Mouse (Mus musculus): ENCODE results near the gene Foxo6. TPM values are rescaled to one million over a fixed set of nuclear protein-coding genes. Genes with fewer than 3 reads are reported as not detected.

Foxo6 gene
- polyA plus RNA-seq, 1 experiment, result 0.20 TPM

GRCm38 (mm10) chr4:120262726-120263125 lies 24.4 kb downstream of the Foxo6 start:
- no peaks in the 10 kb centered on the region for H3K36me3 ChIP-seq (ENCODE audit: control insufficient read depth, insufficient read depth, low read length)
- no peaks in the 10 kb centered on the region for H3K4me1 ChIP-seq (ENCODE audit: control insufficient read depth, insufficient read depth, insufficient read length)
- peaks cover 6% of the 10 kb centered on the region for H3K27me3 ChIP-seq (ENCODE audit: control insufficient read depth, insufficient read depth, low read length)
- no peak for DNase-seq (ENCODE audit: low read depth in 1 of 2, low spot score in 2 of 2)
- no peak overlapping the region for H3K27ac ChIP-seq (ENCODE audit: insufficient read depth, low read length)
- H3K4me3 ChIP-seq (ENCODE audit: extremely low read depth, insufficient read depth, insufficient read length), result no peak overlapping the region
- 10% methylated on average over 2 of the region's 2 CpGs for WGBS
- TF ChIP-seq CTCF (IDR thresholded peaks at IDR 0.05; ENCODE audit: extremely low read depth, insufficient read depth, insufficient read length, insufficient replicate concordance) (no peak), POLR2A (IDR thresholded peaks at IDR 0.05; ENCODE audit: low read depth, low read length) (no peak)

GRCm38 (mm10) chr4:120262206-120262605 lies 24.9 kb downstream of the Foxo6 start:
- H3K27ac ChIP-seq (ENCODE audit: insufficient read depth, low read length), result no peak overlapping the region
- H3K27me3 ChIP-seq (ENCODE audit: control insufficient read depth, insufficient read depth, low read length), result 0 out of 2 replicates have a peak, but pooled peaks cover 3% of the 10 kb centered on the region

GRCm38 (mm10) chr4:120259356-120260181 lies 27.6 kb downstream of the Foxo6 start:
- no peak overlapping the region for H3K27ac ChIP-seq (ENCODE audit: insufficient read depth, low read length)
- WGBS, result 83% methylated on average over 21 of the region's 21 CpGs
- TF ChIP-seq CTCF (IDR thresholded peaks at IDR 0.05; ENCODE audit: extremely low read depth, insufficient read depth, insufficient read length, insufficient replicate concordance), result no peak
- TF ChIP-seq POLR2A (IDR thresholded peaks at IDR 0.05; ENCODE audit: low read depth, low read length), result no peak
- no peak overlapping the region for H3K4me3 ChIP-seq (ENCODE audit: extremely low read depth, insufficient read depth, insufficient read length)
- H3K36me3 ChIP-seq (ENCODE audit: control insufficient read depth, insufficient read depth, low read length), result no peaks in the 10 kb centered on the region
- H3K27me3 ChIP-seq (ENCODE audit: control insufficient read depth, insufficient read depth, low read length), result no peaks in the 10 kb centered on the region
- DNase-seq (ENCODE audit: low read depth in 1 of 2, low spot score in 2 of 2), result no peak
- no peaks in the 10 kb centered on the region for H3K4me1 ChIP-seq (ENCODE audit: control insufficient read depth, insufficient read depth, insufficient read length)

More at GRCm38 (mm10) chr4:120262206-120262605, 24.9 kb downstream of the Foxo6 start:
- no peak overlapping the region for H3K4me3 ChIP-seq (ENCODE audit: extremely low read depth, insufficient read depth, insufficient read length)
- no peak for DNase-seq (ENCODE audit: low read depth in 1 of 2, low spot score in 2 of 2)
- TF ChIP-seq CTCF (IDR thresholded peaks at IDR 0.05; ENCODE audit: extremely low read depth, insufficient read depth, insufficient read length, insufficient replicate concordance) (no peak), POLR2A (IDR thresholded peaks at IDR 0.05; ENCODE audit: low read depth, low read length) (no peak)
- H3K4me1 ChIP-seq (ENCODE audit: control insufficient read depth, insufficient read depth, insufficient read length), result no peaks in the 10 kb centered on the region
- 47% methylated on average over 10 of the region's 10 CpGs for WGBS
- no peaks in the 10 kb centered on the region for H3K36me3 ChIP-seq (ENCODE audit: control insufficient read depth, insufficient read depth, low read length)

- 58% methylated on average over 8 of the region's 8 CpGs for WGBS
- Histone ChIP-seq H3K4me1 (ENCODE audit: control insufficient read depth, insufficient read depth, insufficient read length) (no peaks in the 10 kb centered on the region), H3K4me3 (ENCODE audit: extremely low read depth, insufficient read depth, insufficient read length) (no peak overlapping the region), H3K27me3 (ENCODE audit: control insufficient read depth, insufficient read depth, low read length) (no peaks in the 10 kb centered on the region), H3K27ac (ENCODE audit: insufficient read depth, low read length) (no peak overlapping the region), H3K36me3 (ENCODE audit: control insufficient read depth, insufficient read depth, low read length) (no peaks in the 10 kb centered on the region)
- DNase-seq (ENCODE audit: low read depth in 1 of 2, low spot score in 2 of 2), result no peak
- no peak for TF ChIP-seq POLR2A (IDR thresholded peaks at IDR 0.05; ENCODE audit: low read depth, low read length)
- no peak for TF ChIP-seq CTCF (IDR thresholded peaks at IDR 0.05; ENCODE audit: extremely low read depth, insufficient read depth, insufficient read length, insufficient replicate concordance)
Measured at GRCm38 (mm10) chr4:120248800-120249261, 38.3 kb downstream of the Foxo6 start.

GRCm38 (mm10) chr4:120247412-120247811 lies 39.7 kb downstream of the Foxo6 start:
- H3K4me1 ChIP-seq (ENCODE audit: control insufficient read depth, insufficient read depth, insufficient read length), result no peaks in the 10 kb centered on the region
- WGBS, result 78% methylated on average over 5 of the region's 5 CpGs
- DNase-seq (ENCODE audit: low read depth in 1 of 2, low spot score in 2 of 2), result no peak

GRCm38 (mm10) chr4:120246086-120246485 lies 41.1 kb downstream of the Foxo6 start:
- TF ChIP-seq POLR2A (IDR thresholded peaks at IDR 0.05; ENCODE audit: low read depth, low read length) (no peak), CTCF (IDR thresholded peaks at IDR 0.05; ENCODE audit: extremely low read depth, insufficient read depth, insufficient read length, insufficient replicate concordance) (no peak)
- WGBS, result 89% methylated on average over 6 of the region's 6 CpGs

More at GRCm38 (mm10) chr4:120247412-120247811, 39.7 kb downstream of the Foxo6 start:
- no peak overlapping the region for H3K27ac ChIP-seq (ENCODE audit: insufficient read depth, low read length)
- H3K36me3 ChIP-seq (ENCODE audit: control insufficient read depth, insufficient read depth, low read length), result no peaks in the 10 kb centered on the region
- no peak for TF ChIP-seq POLR2A (IDR thresholded peaks at IDR 0.05; ENCODE audit: low read depth, low read length)
- no peak for TF ChIP-seq CTCF (IDR thresholded peaks at IDR 0.05; ENCODE audit: extremely low read depth, insufficient read depth, insufficient read length, insufficient replicate concordance)
- H3K4me3 ChIP-seq (ENCODE audit: extremely low read depth, insufficient read depth, insufficient read length), result no peak overlapping the region
- H3K27me3 ChIP-seq (ENCODE audit: control insufficient read depth, insufficient read depth, low read length), result no peaks in the 10 kb centered on the region

GRCm38 (mm10) chr4:120242783-120243262 lies 44.3 kb downstream of the Foxo6 start:
- no peaks in the 10 kb centered on the region for H3K27me3 ChIP-seq (ENCODE audit: control insufficient read depth, insufficient read depth, low read length)
- H3K4me3 ChIP-seq (ENCODE audit: extremely low read depth, insufficient read depth, insufficient read length), result no peak overlapping the region
- no peak overlapping the region for H3K27ac ChIP-seq (ENCODE audit: insufficient read depth, low read length)
- H3K36me3 ChIP-seq (ENCODE audit: control insufficient read depth, insufficient read depth, low read length), result no peaks in the 10 kb centered on the region
- TF ChIP-seq CTCF (IDR thresholded peaks at IDR 0.05; ENCODE audit: extremely low read depth, insufficient read depth, insufficient read length, insufficient replicate concordance) (no peak), POLR2A (IDR thresholded peaks at IDR 0.05; ENCODE audit: low read depth, low read length) (no peak)
- WGBS, result 3% methylated on average over 10 of the region's 10 CpGs
- no peak for DNase-seq (ENCODE audit: low read depth in 1 of 2, low spot score in 2 of 2)
- no peaks in the 10 kb centered on the region for H3K4me1 ChIP-seq (ENCODE audit: control insufficient read depth, insufficient read depth, insufficient read length)

More at GRCm38 (mm10) chr4:120246086-120246485, 41.1 kb downstream of the Foxo6 start:
- Histone ChIP-seq H3K4me3 (ENCODE audit: extremely low read depth, insufficient read depth, insufficient read length) (no peak overlapping the region), H3K36me3 (ENCODE audit: control insufficient read depth, insufficient read depth, low read length) (no peaks in the 10 kb centered on the region), H3K27ac (ENCODE audit: insufficient read depth, low read length) (no peak overlapping the region), H3K27me3 (ENCODE audit: control insufficient read depth, insufficient read depth, low read length) (no peaks in the 10 kb centered on the region), H3K4me1 (ENCODE audit: control insufficient read depth, insufficient read depth, insufficient read length) (no peaks in the 10 kb centered on the region)
- DNase-seq (ENCODE audit: low read depth in 1 of 2, low spot score in 2 of 2), result no peak

Measured in spleen, adult 2 months (tissue).